Mouse (Mus musculus) monocyte, adult 2 months (primary cell): Measurements from ENCODE around the gene Klf2.
A peak's percentile ranks its signal among the peaks of the same experiment; 100 is the strongest.

Experiments
- DNase-seq, 2 experiments: peaks; one replicate each; pipeline ENCODE4 v3.0.0; 2022; ENCODE audit warnings: low spot score in 2 of 2, low read depth in 1 of 2

Gene Klf2

GRCm38 (mm10) chr8:72331631-72332030 is 12.8 kb downstream of the Klf2 start:
- no peak for DNase-seq

GRCm38 (mm10) chr8:72333429-72334143 is 14.8 kb downstream of the Klf2 start:
- DNase-seq = no peak

GRCm38 (mm10) chr8:72334144-72334641 is 15.4 kb downstream of the Klf2 start:
- DNase-seq = no peak

- no peak for DNase-seq
Measured at GRCm38 (mm10) chr8:72336273-72336672, 17.4 kb downstream of the Klf2 start.

- no peak for DNase-seq
Measured at GRCm38 (mm10) chr8:72337034-72337433, 18.2 kb downstream of the Klf2 start.

- no peak for DNase-seq
Measured at GRCm38 (mm10) chr8:72342556-72343300, 23.9 kb downstream of the Klf2 start.

GRCm38 (mm10) chr8:72343725-72344124 is 24.9 kb downstream of the Klf2 start:
- no peak for DNase-seq

GRCm38 (mm10) chr8:72347553-72347952 is 28.7 kb downstream of the Klf2 start:
- DNase-seq = no peak

GRCm38 (mm10) chr8:72348114-72348513 is 29.3 kb downstream of the Klf2 start:
- no peak for DNase-seq

- DNase-seq = no peak
Measured at GRCm38 (mm10) chr8:72348956-72349355, 30.1 kb downstream of the Klf2 start.

- DNase-seq = peak in 1 of 2 experiments; percentile 22
Measured at GRCm38 (mm10) chr8:72349838-72350237, 31.0 kb downstream of the Klf2 start.

- peak in 1 of 2 experiments; percentile 54 for DNase-seq
Measured at GRCm38 (mm10) chr8:72350727-72351126, 31.9 kb downstream of the Klf2 start.

GRCm38 (mm10) chr8:72351405-72352005 is 32.7 kb downstream of the Klf2 start:
- DNase-seq = no peak

- no peak for DNase-seq
Measured at GRCm38 (mm10) chr8:72352951-72353699, 34.3 kb downstream of the Klf2 start.

- DNase-seq = no peak
Measured at GRCm38 (mm10) chr8:72353700-72354045, 34.8 kb downstream of the Klf2 start.

- peak in 1 of 2 experiments; percentile 34 for DNase-seq
Measured at GRCm38 (mm10) chr8:72354272-72354671, 35.4 kb downstream of the Klf2 start.

GRCm38 (mm10) chr8:72356593-72356992 is 37.8 kb downstream of the Klf2 start:
- DNase-seq = no peak

- DNase-seq = peak in 1 of 2 experiments; percentile 30
Measured at GRCm38 (mm10) chr8:72360162-72360561, 41.3 kb downstream of the Klf2 start.

- DNase-seq = no peak
Measured at GRCm38 (mm10) chr8:72362754-72363153, 43.9 kb downstream of the Klf2 start.

- no peak for DNase-seq
Measured at GRCm38 (mm10) chr8:72363457-72363856, 44.6 kb downstream of the Klf2 start.

- DNase-seq = no peak
Measured at GRCm38 (mm10) chr8:72365016-72365415, 46.2 kb downstream of the Klf2 start.
